ENCODE assay signal across 15 mouse cellular contexts in the genomic region with DNA sequence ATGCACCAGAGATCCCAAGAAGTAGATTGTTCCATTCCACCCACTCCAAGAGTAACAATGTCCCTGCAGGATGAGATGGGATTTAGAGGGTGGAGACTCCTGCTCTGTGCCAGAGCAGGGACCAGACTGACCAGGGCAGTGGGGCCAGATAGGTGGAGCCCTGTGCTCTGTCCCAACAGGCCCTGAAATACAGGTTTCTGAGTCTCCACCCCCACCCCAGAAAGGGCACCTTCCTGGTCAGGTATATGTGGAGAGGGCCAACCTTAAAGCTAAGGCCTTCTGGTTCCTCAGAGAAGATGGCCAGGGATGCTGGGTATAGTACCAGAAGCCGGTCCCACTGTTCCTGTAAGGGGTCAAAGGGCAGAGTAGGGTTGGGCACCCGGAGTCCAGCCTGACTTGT.
"Had no signal": no experiment of that assay in that cellular context is flagged by ENCODE, and none has a peak within 500 bp of the region (broad histone marks: within the 10 kb centered on the region; RNA-seq: fewer than 3 reads in every experiment).

No protein-coding gene starts in this region.

- DNase-seq: heart, postnatal 10 days; heart, postnatal 14 days; heart, postnatal 36 days; heart, postnatal 4 days; kidney, adult 11 months; kidney, adult 18-20 months; kidney, adult 2 months; kidney, adult 8-10 months; kidney, adult 9 months; kidney, postnatal 10 days; kidney, postnatal 14 days; kidney, postnatal 36 days; kidney, postnatal 4 days; layer of hippocampus, adult 9-11 months; layer of hippocampus, postnatal 36 days had no signal
